Mouse (Mus musculus): Measurements from ENCODE around the gene Rbm47. TPM values are rescaled to one million over a fixed set of nuclear protein-coding genes. Genes with fewer than 3 reads are reported as not detected.

Rbm47 gene
- total RNA-seq, 2 experiments from 2014 or later: 1.8 TPM

- DNase-seq: no peak
Measured at GRCm38 (mm10) chr5:66084541-66084940, 88.4 kb downstream of the Rbm47 start.

- no peak for DNase-seq
Measured at GRCm38 (mm10) chr5:66083350-66083749, 89.6 kb downstream of the Rbm47 start.

DNA sequence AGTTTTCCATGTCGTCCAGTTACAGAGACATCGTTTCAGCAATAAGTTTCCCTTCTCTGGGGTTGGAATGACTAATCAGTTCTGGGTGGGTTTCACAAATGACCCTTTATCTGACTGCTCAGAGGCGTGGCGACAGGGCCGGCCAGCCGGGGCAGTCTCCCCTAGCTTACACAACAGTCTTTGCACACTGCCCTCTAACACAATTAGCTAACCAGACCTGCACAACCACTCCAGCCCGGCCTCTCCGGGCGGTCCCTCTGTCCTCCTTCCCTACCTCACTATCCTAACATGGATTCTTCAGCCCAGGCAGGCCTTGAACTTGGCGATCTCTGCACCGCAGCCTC is 90.7 kb downstream of the Rbm47 start:
- DNase-seq: no peak

GRCm38 (mm10) chr5:66081443-66082228 is 91.3 kb downstream of the Rbm47 start:
- DNase-seq: no peak

GRCm38 (mm10) chr5:66080529-66081220 is 92.2 kb downstream of the Rbm47 start:
- no peak for DNase-seq

GRCm38 (mm10) chr5:66079358-66080179 is 93.3 kb downstream of the Rbm47 start:
- no peak for DNase-seq

DNA sequence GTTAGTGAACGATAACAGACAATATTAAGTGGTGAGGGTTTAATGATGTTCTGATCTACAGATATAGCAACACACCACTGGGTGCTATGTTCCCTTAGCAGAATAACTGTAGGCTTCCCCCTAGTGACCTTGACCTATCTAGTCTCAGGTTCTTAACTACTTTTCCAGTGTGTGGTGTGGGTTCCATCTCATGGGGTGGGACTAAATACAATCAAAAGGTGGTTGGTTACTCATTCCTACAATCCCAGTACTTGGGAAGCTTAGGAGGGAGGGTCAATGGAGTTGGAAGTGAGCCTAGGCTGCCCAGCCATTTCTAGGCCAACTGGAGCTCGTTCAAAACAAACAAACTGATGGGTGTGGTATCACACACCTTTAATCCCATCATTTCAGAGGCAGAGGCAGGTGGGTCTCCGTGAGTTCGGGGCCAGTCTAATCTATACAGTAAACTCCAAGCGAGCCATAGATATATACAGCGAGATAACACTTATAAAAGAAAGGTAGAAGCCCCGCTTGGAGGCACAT is 94.4 kb downstream of the Rbm47 start:
- DNase-seq: no peak

DNA sequence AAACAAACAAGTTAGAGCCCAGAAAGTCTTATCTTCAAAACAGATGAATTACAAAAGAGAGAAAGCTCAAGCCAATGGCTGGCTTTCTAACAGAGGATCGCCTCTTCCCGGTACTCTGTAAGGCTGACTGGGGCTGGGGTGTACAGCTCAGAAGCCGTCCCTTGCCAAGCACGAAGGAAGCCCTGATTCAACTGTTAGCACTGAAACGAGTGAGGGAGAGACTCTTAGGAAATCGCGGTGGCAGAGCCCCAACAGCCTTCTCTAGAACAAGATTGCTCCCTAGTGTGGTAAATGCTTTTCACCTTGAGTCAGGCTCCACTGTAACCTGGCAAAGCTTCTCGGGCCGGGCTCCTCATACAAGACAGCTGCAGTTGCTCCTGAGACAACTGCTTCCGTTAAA is 95.5 kb downstream of the Rbm47 start:
- no peak for DNase-seq

GRCm38 (mm10) chr5:66076685-66077301 is 96.1 kb downstream of the Rbm47 start:
- DNase-seq: no peak

- DNase-seq: no peak
Measured at GRCm38 (mm10) chr5:66075906-66076305, 97.0 kb downstream of the Rbm47 start.

GRCm38 (mm10) chr5:66075032-66075488 is 97.9 kb downstream of the Rbm47 start:
- DNase-seq: no peak

DNA sequence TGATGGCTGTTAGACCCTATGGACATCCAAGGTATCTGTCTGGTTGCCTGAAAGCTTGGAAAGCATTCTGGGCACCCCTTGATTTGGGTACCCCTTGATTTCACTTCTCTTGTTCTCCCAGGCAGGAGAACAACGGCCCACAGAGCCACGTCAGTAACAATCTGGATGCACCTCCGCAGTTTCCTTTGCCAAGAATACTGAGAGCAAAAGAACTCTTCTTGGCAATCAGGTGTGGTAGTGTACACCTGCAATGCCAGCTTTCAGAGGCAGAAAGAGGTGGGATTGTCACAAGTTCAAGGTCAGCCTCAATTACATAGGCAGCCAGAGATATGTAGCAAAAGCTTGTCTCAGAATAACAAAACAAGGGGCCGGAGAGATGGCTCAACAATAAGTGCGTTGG is 98.7 kb downstream of the Rbm47 start:
- DNase-seq: no peak

- no peak for DNase-seq
Measured at GRCm38 (mm10) chr5:66073604-66074164, 99.2 kb downstream of the Rbm47 start.

GRCm38 (mm10) chr5:66071722-66072121 is 101.2 kb downstream of the Rbm47 start:
- DNase-seq: no peak

DNA sequence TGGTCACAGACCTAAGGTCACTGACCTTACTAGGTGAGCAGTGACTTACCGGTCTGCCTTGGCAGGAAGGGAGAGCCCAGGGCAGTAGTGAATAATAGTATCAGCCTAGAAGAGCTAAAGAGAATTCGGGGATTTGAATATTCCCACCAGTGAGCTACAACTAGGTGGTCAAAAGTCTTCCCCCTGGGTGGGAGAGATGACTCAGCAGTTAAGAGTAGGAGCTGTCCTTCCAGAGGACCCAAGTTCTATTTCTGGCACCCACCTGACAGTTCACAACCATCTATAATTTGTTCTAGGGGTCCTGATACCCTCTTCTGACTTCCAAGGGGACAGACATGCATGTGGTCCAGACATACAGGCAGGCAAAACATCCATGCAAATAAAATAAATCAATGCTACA is 102.6 kb downstream of the Rbm47 start:
- no peak for DNase-seq

DNA sequence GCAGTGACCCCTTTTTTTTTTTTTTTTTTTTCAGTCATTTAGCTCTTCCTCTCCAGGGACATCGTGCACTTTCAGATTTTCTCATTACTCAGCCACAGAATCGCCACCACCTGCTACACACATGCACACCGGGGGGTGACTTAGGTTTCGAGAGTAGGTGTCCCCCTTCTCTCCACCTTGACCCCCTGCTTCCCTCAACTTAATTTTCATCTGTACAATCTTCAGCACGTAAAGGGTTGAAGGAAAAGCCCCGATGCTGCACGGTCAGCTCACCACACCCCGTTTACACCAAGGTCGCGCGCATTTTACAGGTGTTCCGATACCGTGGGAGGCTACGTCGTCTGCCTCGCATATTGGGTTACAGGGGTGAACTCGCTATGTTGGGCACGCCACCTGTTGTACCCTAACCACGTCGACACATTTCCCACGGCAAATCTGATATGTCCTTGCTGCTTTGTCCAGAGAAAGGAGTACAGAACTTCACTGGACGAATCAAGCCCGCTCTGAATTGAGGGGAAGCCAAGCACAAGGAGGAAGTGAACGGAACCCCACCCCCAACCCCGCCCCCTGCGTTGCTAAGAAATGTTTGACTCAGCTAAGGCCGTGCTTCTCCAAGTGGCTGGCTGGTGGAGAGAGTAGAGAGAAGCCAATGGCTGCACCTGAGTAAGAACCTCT is 103.3 kb downstream of the Rbm47 start:
- DNase-seq: no peak

GRCm38 (mm10) chr5:66069133-66069469 is 103.8 kb downstream of the Rbm47 start:
- DNase-seq: no peak

- DNase-seq: no peak
Measured at GRCm38 (mm10) chr5:66068068-66068920, 104.6 kb downstream of the Rbm47 start.

- DNase-seq: no peak
Measured at GRCm38 (mm10) chr5:66067219-66067618, 105.7 kb downstream of the Rbm47 start.

DNA sequence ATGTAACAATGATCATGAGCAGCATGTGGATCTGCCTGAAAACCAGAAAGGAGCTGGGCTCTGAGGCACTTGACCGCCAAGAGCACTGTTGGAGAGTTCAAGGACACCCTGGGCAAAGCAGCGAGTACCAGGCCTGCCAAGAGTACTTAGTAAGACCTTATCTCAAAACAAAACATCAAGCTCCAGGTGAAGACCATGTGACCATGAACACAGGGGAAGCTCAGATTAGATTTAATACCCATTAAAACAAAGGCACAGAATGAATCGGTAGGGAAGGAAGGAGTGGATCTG is 110.0 kb downstream of the Rbm47 start:
- no peak for DNase-seq
